Mouse (Mus musculus): ENCODE measurements around the gene Mast4. TPM values are rescaled to one million over a fixed set of nuclear protein-coding genes. Genes with fewer than 3 reads are reported as not detected.

Gene Mast4
- polyA plus RNA-seq, 1 experiment, result 7.9 TPM

DNA sequence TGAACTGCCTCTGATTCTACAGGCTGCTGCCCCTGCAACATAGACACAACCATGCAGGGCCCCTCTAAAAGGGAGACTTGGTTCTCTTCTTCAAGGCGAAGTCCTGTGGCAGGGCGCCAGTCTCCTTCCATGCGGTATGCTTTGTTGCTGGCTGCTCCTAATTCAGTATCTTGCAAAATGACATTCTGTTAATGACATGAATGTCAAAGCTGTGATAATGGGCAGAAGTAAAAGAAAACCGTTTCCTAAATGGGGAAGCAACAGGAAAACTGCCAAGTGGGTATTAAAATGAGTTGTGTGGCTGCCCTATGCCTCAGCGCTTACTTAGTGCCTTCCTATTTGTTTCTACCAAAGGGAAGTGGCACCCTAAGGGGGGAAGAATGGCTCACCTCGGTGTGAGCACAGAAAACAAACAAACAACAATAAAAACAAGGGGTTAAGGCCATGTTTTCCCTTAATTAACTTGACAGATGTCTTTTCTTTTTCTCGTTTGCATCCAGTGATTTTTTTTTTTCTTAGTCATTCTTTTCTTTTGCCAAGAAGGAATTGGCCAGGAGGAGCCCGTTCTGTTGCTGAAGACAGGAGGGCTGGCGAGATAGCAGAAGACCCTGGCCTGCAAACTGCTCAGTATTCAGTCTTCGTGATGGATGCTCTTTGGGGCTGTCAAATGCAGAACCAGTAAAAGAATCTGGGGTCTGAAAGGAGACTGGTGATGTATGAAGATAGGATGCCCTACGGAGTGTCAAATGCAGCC, 468.1 kb downstream of the Mast4 start:
- DNase-seq (ENCODE audit: low read depth), result no peak

DNA sequence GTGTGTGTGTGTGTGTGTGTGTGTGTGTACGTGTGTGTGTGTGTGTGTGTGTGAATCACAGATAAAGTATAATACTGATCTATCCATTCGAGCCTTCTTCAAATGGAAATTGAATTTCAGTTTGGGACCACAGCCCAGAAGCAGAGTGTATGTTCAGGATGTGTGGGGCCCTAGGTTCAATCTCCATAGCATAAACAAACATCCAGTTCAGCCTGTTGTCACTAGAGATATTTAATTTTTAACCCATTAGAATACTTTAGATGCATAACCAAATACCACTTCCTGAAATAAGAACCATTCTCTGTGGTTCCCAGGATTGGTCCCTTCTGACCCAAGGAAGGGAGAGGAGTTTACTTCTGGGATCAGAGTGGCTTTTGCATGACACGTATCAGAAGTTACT, 468.8 kb downstream of the Mast4 start:
- DNase-seq (ENCODE audit: low read depth), result no peak

DNA sequence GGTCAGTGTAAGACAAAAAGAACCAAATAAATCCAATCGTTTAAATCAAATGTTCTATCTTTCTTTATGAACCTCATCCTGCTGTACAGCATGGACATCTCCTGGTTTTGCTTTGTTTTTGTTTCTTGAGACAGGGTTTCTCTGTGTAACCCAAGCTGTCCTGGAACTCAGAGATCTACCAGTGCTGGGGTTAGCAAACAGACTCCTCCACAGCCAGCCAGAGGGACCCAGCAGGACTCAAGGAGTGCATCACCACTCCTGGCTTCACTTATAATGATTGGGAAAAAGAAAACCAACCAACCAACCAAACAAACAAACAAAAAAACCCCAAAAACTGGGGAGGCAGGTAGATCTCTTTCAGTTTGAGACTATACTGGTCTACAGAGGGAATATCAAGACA, 469.5 kb downstream of the Mast4 start:
- DNase-seq (ENCODE audit: low read depth), result no peak

DNA sequence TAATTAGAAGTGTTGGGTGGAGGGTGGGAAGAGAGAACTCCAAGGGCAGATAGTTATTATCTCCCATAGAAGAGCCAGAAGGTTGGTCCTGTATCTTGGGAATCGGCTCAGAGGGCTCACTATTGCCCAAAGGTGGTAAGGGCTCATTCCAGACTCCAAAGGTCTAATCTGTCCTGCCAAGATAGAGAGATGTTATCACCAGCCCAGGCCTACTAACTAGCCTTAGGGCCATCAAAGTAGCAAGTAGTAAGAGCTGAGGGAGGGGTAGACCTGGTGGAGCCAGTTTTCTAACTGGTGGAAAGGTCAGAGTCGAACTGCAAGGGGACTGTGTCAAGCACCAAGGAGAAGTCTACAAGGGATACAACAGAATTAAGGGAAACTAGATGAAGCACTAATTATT, 470.2 kb downstream of the Mast4 start:
- peak; percentile 79 for DNase-seq (ENCODE audit: low read depth)

DNA sequence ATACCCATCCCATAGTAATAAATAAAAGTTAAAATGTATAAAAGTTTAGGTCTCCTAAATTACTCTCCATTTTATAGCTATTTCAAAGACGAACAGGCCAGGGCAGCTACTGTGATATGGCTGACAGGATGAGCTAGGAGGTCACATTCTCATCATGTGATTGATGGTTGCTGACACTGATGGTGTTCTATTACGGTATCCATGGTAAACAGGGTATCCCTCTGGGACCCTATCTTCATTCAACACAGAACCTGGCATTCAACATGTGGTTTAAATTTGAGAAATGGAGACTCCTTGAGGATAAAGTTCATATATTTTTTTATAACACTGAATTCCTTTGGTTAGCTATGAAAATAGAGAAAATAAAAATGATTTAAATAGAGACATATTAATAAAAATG, 471.3 kb downstream of the Mast4 start:
- DNase-seq (ENCODE audit: low read depth), result no peak

DNA sequence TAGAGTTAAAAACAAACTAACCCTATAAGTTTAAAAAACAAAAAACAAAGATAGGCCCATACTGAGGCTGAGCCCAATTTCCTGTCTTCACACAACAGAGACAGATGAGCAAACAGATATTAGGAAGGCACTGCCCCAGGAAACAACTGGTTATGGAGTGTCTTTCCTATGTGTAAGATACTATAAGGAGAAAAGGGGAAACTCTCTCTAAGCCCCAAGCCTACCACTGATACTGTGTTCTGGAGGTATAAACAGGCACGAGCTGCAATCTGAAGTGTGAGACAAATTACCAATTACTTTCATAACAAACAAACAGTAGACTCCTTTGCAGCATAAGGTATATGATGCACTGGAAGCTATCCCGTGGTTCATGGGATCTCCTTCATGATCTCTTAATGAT, 471.9 kb downstream of the Mast4 start:
- no peak for DNase-seq (ENCODE audit: low read depth)

DNA sequence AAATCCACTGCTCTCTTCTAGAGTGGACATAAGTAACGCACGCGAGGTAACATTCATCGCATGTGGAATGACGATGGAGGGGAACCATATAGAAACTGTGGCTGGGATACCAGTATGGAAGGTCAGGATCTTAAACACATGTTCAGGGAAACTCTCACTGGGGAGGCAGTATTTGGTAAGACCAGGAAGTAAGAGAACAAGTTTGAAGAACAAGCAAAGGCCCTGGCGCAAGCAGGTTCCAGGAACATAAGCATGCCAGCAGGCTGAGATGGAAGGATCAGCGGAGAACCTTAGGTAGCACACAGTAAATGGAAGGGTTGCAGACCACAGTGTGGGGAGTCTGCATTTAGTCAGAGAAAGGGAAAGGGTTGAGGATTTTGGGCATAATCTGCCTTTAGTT, 473.6 kb downstream of the Mast4 start:
- no peak for DNase-seq (ENCODE audit: low read depth)

DNA sequence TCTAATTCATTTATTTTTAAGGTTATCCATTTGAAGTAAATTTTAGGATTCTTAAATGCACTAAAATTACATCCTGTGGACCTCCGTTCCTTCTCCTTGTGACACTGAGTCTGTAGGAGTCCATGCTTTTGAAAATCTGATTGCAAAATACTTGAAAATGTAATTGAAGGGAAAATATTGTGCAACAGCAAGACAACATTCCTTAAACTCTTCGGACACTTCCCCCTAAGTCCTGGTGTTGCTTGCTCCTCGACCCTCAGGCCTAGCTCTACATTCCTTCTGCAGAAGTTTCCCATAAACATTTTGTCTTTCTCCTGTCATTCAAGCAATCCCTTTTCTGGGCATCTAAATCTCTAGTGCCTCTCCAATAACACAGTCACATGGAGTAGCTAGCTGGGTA, 474.2 kb downstream of the Mast4 start:
- DNase-seq (ENCODE audit: low read depth), result no peak

DNA sequence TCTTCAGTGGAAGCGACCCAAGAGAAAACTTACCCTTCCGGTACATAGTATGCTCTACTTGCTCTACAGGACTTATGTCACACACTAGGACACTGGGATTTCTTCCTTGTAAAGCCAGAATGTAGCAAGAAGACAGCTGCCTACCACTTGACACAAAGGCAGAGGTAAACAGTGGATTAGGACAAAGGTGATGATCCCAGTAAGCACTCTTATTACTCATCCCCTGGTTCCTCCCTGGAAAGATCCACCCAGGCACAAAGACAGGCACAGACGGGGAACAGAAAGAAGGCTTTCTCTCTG, 476.8 kb downstream of the Mast4 start:
- DNase-seq (ENCODE audit: low read depth), result peak; percentile 90

DNA sequence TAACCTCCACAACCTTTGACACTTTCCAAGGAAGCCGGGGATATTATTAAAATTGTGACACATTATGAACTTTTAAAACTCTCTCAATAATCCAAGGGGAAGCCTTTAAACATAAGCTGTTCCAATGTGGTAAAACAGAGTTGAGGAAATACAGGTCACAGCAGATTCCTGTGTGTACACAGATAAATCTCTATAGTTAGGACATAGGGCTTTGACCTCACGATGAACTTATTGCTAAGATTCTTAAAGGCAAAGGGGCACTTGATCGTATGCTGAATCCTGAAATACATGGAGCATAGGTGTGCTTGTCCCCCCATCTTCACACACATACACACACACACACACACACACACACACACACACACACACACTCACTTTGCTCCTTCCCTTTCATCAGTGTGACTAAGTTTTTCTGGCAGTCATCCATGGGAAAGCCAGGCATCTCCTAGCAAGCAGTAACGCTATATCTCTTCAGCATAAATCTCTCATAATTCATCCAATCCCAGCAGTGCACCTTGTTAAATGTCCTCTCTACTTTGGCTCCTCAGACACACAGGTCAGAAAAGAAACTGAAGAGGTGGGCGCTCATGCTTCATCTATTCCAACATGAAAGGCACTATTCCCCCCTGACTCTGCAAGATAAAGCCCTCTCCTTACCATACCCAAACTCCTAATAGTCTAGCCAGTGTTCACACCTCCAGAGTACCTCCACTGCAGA, 477.3 kb downstream of the Mast4 start:
- DNase-seq (ENCODE audit: low read depth), result no peak

DNA sequence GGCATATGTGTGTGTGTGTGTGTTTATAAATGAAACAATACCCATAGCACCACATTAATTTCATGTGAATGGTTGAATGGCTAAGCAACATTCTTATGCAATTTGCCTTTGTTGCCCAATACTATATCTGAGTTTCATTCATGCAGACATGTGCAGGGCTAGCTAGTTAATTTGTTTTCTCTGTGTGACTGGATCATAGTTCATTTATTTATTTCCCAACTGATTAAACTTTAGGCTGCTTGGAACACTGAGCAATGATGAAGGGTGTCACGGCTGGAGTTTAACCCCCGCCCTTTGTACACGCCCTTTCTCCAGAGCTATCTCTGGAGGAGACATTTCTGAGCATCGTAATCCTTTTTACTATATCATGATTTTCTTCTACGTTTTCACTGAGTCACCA, 481.4 kb downstream of the Mast4 start:
- DNase-seq (ENCODE audit: low read depth), result no peak

DNA sequence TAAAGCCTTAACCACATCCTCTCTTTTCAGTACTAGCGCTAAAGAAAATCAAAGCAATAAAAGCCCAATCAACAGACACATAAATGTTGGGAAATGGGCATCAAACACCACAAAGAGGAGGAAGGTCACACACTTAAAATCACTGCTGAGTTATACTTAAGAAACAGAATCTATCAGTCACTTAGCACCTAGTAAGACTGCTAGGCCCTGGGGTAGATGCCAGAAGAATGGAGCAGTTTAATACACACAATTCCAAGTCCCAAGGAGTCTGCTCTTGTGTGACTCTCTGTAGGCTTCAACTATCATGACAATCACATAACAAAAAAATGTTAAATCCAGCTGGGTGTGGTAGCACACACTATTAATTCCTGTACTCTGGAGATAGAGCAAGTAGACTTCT, 483.0 kb downstream of the Mast4 start:
- no peak for DNase-seq (ENCODE audit: low read depth)

DNA sequence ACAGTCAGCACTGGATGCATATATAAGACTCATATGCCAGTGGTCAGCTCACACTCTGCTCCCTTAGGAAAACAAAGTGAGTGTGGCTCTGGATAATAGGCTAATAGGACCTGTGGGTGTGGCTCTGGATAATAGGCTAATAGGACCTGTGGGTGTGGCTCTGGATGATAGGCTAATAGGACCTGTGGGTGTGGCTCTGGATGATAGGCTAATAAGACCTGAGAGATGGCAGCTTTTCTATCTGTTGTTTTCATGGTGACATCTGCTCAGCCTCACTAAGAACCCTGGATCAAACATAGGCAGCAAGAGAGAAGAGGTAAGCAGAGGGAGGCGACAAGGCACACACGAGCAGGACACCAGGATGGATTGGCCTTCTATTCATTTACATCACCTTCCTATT, 483.7 kb downstream of the Mast4 start:
- DNase-seq (ENCODE audit: low read depth), result no peak

DNA sequence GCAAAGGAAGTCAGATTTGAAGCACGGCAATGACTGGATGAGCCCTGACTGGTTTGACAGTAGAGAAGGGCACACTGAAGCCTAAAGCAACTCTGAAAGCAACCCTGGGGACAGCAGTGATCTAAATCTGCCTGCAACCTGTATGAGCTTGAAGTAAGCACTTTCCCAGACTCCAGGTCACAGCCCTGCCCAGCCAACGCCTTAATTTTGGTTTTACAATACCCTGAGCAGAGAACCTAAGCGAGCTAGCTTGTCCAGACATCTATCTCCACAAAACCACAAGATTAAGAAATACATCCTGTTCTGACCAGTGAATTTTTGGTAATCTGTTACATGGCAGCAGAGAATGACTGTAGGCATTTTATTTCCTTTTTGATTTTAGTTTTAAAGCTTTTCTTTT, 485.2 kb downstream of the Mast4 start:
- DNase-seq (ENCODE audit: low read depth), result peak; percentile 90

DNA sequence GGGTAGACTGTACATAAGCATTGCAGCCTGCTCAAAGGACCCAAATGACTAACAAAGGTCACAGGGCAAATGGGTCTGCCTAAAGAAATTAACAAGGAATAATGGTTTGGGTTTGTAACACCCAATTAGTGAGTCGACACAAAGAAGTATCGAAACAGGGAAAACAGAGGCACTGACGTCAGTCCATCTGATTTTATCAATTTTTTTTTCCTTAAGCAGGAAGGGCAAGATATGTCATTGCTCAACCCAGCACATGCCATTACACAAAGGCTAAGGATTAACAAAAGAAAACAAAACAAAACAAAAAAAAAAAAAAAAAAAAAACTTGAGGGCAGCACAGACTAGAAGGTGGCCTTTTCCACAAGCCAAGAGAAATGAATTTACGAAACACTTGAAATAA, 487.8 kb downstream of the Mast4 start:
- no peak for DNase-seq (ENCODE audit: low read depth)

DNA sequence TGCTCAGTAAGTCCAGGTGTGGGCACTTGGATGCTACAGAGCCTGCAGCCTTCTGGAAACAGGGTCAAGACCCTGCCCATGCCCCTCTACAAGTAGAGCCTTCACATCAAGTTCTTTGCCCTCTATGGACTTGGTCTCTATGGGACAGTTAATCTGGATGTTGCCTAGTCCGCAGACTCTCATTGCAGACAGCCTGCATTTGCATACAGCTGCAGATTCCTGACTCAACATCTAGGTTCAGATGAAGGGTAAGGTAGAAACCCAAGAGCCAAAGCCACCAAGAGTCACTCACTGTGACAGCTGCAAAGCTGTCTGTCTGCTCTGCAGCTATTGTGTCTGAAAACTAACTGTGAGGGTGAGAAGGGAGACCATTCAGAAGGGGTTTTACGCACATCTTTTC, 491.6 kb downstream of the Mast4 start:
- no peak for DNase-seq (ENCODE audit: low read depth)

DNA sequence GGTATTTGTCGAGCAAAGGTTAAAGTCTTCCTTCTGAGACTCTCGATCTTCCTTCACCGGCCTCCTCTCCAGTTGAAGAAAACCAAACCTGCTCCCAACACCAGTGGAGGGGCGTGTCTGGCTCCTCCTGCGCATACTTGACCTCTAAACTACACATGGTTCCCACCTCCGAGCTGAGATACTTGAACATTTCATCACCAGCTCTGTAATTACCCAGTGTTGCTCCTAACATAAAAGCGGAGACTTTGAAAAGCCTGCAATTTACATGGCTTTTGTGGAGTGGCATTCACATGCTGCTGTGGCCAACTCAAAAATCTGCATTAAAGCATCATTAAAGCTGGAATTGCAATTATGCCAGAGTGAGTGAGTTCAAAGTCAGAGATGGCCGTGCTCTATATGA, 492.1 kb downstream of the Mast4 start:
- DNase-seq (ENCODE audit: low read depth), result no peak

DNA sequence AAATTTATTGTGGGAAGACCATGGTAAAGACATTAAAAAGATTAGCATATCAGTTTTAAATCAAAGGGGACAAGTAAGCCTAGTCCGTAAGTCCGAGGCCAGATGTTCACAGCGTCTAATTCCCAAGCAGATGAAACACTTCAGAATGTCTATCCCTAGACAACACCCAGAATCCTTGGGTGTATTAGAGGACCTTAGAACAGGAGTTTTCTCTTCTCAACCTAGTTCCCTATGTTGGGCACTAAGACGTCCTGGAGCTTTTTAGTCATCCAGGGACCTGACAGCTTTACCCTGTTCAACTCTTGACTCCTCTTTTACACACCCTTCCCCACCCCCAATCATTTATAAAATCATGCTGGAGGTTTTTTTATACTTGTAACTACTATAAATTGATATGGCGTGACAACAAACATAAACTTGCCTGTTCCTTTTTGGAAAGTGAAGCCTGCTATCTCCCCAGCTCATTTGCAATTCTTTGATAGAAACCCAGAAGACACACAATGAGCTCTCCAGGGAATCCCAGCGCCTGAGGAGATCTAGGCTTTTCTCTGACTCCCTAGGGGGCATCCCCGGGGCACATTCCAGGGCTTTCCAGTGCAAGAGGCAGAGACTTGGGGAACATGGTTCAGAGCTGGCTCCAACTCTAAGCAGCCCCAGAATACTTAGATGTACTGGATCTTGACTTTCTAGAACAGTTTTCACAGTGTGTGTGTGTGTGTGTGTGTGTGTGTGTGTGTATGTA, 494.4 kb downstream of the Mast4 start:
- no peak for DNase-seq (ENCODE audit: low read depth)

DNA sequence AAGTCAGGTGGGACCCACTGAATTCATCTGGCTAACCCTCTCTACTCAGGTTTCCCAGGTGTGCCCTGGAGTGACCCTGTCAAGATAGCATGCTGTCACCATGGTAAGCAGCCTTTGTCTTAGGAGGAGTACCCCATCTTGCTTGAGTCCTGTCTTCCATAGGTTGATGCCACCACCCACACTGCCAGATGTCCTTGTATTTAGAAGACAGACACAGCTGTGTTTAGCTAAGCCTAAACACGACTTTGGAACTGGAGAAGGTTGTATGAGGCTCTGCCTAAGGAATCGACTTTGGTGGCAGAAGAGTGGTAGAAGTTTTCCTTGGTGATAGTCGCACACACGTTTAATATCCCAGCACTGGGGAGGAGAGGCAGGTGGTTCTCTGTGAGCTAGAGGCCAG, 496.9 kb downstream of the Mast4 start:
- DNase-seq (ENCODE audit: low read depth), result no peak

DNA sequence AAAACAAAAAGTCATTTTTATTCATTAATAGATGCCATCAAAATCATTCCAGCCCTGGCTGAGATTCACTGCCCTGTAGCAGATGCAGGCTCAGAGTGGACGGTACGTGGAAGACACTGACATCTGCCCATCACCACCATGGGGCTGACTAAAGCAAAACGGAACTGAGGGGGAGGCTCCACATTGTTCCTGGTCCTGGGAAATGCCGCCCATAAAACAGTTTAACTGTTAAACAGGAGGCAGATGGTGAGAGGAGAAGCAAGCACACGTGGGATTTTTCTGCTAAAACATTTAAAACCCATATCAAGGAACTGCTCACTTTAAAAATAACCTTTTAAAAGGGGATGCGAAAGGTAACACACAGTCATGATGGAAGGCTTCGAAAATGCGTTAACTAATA, 499.0 kb downstream of the Mast4 start:
- DNase-seq (ENCODE audit: low read depth), result no peak

DNA sequence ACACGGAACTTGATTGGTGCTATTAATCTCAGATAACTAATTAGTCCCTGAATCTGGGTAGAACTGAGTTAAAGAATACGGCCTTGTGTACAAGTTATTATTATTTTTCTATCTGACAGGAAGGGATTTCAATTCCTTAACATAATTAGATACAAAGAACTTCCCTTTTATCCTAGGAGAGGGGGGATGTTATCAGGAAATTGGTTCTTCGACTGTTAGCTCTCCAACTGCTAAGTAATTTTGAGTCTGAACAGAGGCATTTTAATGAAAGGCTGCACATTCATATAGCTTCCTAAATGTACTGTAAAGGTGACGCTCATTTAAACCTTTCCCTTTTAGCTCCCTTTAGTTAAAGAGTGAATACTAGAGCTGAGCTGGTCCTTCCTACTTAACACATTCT, 516.0 kb downstream of the Mast4 start:
- no peak for DNase-seq (ENCODE audit: low read depth)

DNA sequence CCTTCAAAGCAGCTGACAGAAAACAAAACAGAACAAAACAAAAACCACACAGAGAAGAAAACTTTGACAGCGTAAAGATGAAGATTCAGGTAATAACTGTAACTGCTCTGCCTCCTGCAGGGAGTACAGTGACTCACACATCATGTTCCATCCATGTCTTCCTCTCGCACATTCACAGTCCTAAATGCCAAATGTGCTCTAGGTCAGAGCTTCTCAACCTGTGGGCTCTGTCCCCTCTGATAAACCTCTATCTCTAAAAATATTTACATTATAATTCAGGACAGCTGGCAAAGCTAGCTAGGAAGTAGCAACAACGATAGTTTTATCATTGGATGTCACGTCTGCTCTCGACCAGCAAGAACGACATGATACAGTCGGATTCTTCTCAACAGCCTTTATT, 517.6 kb downstream of the Mast4 start:
- no peak for DNase-seq (ENCODE audit: low read depth)

DNA sequence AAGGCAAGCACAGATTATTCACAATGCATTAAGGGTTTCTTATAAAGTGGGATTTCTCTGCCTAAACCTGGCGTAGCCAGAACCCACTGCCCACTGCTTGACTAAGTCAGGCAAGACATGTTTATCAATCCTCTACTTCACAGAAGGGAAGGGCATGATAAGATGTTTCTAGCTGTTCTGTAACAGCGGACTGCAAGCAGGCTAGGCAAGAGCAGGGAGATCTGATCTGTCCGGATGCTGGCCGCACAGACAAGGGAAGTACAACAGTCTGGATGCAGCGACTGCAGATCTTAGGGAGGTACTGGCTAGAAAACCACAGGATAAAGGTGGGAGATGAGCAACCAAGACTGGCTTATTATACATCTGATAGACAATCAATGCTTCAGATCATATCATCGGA, 519.1 kb downstream of the Mast4 start:
- DNase-seq (ENCODE audit: low read depth), result no peak

Data from gonadal fat pad, adult 2 months (tissue).